Mouse (Mus musculus) myocyte (in vitro differentiated cells): ENCODE results near the gene Dlgap1.

ENCODE experiments used
- CEBPB ChIP-seq: IDR thresholded peaks from 2 replicates; pipeline ENCODE4 v1.6.1; 2011; ENCODE audit warnings: mild to moderate bottlenecking, moderate library complexity; ENCODE audit not compliant: poor library complexity, insufficient read depth, severe bottlenecking
- E2F4 ChIP-seq: IDR thresholded peaks from one replicate; pipeline ENCODE4 v1.6.1; 2011; ENCODE audit warnings: mild to moderate bottlenecking, control low read depth, moderate library complexity; ENCODE audit not compliant: insufficient read depth
- MAX ChIP-seq: IDR thresholded peaks from one replicate; pipeline ENCODE4 v1.6.1; 2011; ENCODE audit warnings: low read depth, mild to moderate bottlenecking, control low read depth
- POLR2A ChIP-seq: IDR thresholded peaks from one replicate; pipeline ENCODE4 v1.6.1; 2011; ENCODE audit warnings: low read depth, mild to moderate bottlenecking, control low read depth, moderate library complexity; ENCODE audit not compliant: insufficient read length
- USF1 ChIP-seq: IDR thresholded peaks from one replicate; pipeline ENCODE4 v1.6.1; 2011; ENCODE audit warnings: low read depth, mild to moderate bottlenecking, control low read depth, moderate library complexity

DNA sequence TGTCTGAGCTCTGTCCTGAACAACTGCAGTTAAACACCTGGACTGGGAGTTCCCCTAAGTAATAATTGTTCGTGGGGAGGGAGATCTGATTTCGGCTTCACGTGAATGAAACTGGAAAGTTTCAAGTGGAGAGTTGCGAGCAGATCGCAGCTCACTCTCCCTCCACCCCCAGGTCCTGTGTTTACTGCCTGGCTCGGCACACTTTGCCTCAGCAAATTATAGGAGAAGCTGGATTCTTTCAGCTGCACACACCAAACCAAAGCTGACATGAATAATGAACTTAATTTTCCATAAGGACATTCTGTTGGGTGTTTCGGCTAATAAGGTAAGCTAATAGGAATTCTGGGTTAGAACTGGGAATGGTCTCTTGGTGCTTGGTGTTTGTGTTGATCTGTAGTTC, 592.7 kb downstream of the Dlgap1 start:
- TF ChIP-seq POLR2A, result no peak
- no peak for TF ChIP-seq E2F4
- TF ChIP-seq MAX, result no peak
- no peak for TF ChIP-seq CEBPB
- no peak for TF ChIP-seq USF1
